Mouse (Mus musculus) testis, adult 2 months (tissue): ENCODE results near the gene Vmn1r139.
"Not testable (repeated sequence)": the region's sequence is repeated elsewhere in the genome, so short reads cannot be mapped to it uniquely, and the experiment has no call there.

Experiments
- CTCF ChIP-seq: fragments of 200-500 bp; IDR thresholded peaks from 2 replicates; pipeline ENCODE4 v1.5.1; 2012; ENCODE audit warnings: low read depth, mild to moderate bottlenecking, inconsistent platforms, low read length, moderate library complexity; ENCODE audit not compliant: control insufficient read depth, insufficient read depth, insufficient replicate concordance
- POLR2A ChIP-seq: fragments of 200-500 bp; IDR thresholded peaks from 2 replicates; pipeline ENCODE4 v1.6.1; 2012; ENCODE audit warnings: low read depth, mild to moderate bottlenecking, inconsistent platforms, low read length, moderate library complexity; ENCODE audit not compliant: control insufficient read depth

DNA sequence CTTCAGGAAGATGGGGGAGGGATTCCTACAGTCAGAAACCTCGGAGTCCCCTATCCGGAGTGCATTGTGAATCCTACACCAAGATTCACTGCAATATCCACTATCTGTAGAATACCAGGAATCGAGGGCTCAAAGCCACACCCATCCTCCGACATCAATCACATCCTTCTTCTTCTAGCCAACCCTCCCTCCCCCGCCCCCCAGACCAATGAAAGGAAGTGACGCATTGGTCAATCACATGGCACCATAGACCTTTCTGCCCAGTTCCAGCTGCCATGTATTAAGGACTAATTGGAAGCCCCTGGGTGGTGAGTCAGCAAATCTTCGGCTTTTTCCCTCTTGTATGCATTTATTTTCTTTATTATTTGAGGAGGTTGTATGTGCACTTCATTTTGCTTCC is at the start of gene Vmn1r139:
- not testable (repeated sequence) for TF ChIP-seq CTCF, POLR2A
